Mouse (Mus musculus) embryonic facial prominence, embryonic 12.5 days (tissue): ENCODE data around the gene Kat7. TPM values are rescaled to one million over a fixed set of nuclear protein-coding genes. Genes with fewer than 3 reads are reported as not detected.
A peak's percentile ranks its signal among the peaks of the same experiment; 100 is the strongest.

Experiments
- ATAC-seq: fragments of 200-750 bp; cut with Nextera tagmentation; 2 replicates; pipeline ENCODE4 v1.8.0; 2017; ENCODE audit not compliant: insufficient number of reproducible peaks, insufficient read depth, low FRiP score, low TSS enrichment
- H3K27ac ChIP-seq: fragments of 300-500 bp; sonication (generic); 2 replicates; pipeline ENCODE4 v1.5.1; 2016; ENCODE audit warnings: mild to moderate bottlenecking
- H3K27me3 ChIP-seq: fragments of 300-500 bp; sonication (generic); 2 replicates; pipeline ENCODE4 v1.6.1; 2016; ENCODE audit warnings: mild to moderate bottlenecking, moderate library complexity
- H3K36me3 ChIP-seq: fragments of 300-500 bp; sonication (generic); 2 replicates; pipeline ENCODE4 v1.6.1; 2016; ENCODE audit warnings: mild to moderate bottlenecking
- H3K4me1 ChIP-seq: fragments of 300-500 bp; sonication (generic); 2 replicates; pipeline ENCODE4 v1.6.1; 2016
- H3K4me2 ChIP-seq: fragments of 300-500 bp; sonication (generic); replicated peaks from 2 replicates; pipeline ENCODE4 v1.6.1; 2016; ENCODE audit warnings: mild to moderate bottlenecking, moderate library complexity
- H3K4me3 ChIP-seq: fragments of 300-500 bp; sonication (generic); 2 replicates; pipeline ENCODE4 v1.5.1; 2016; ENCODE audit warnings: mild to moderate bottlenecking
- H3K9ac ChIP-seq: fragments of 300-500 bp; sonication (generic); 2 replicates; pipeline ENCODE4 v1.6.1; 2016; ENCODE audit warnings: mild to moderate bottlenecking, moderate library complexity
- H3K9me3 ChIP-seq: fragments of 300-500 bp; sonication (generic); 2 replicates; pipeline ENCODE4 v1.6.1; 2016; ENCODE audit warnings: mild to moderate bottlenecking, moderate library complexity
- WGBS: fragments of 180-500 bp; shearing (Covaris S2); methylation state at CpG from one replicate; pipeline ENCODE4 v1.1.7; 2016; 5-methylcytosine and 5-hydroxymethylcytosine counted together
- polyA plus RNA-seq: library from polyadenylated mRNA; unstranded; fragments of >200 nt; fragmentation: Nextera tagmentation; extraction: Ambion mirVana; gene quantifications from 2 replicates; pipeline ENCODE4 v1.2.1, GENCODE M21; 2016

Kat7 gene
- polyA plus RNA-seq, 1 experiment from 2014 or later, result 82.1 TPM

DNA sequence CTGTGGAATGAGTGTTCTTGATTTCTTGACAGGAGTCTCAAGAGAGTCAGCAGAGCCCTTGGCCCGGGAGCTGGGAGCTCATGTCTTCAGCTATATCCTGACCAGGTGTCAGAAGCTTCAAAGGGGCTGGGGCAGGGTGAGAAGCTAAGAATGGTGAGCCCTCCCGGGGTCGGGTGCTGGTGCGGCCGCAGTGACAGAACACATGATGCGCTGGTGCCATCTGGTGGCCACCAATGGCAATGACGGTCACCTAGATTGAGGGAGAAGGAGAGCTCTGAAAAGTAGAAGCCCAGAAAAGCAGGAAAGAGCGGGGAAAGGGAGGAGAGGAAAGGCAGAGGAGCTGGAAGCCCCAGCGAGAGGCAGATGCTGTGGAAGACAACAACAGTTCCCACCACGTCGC lies 58.8 kb downstream of the Kat7 start:
- Histone ChIP-seq H3K9me3 (no peaks in the 10 kb centered on the region), H3K4me2 (no peak overlapping the region), H3K4me1 (no peaks in the 10 kb centered on the region), H3K27ac (no peak overlapping the region), H3K9ac (no peak overlapping the region), H3K36me3 (no peaks in the 10 kb centered on the region), H3K4me3 (no peak overlapping the region), H3K27me3 (no peaks in the 10 kb centered on the region)
- no peak for ATAC-seq
- WGBS, result 4% methylated on average over 11 of the region's 11 CpGs

DNA sequence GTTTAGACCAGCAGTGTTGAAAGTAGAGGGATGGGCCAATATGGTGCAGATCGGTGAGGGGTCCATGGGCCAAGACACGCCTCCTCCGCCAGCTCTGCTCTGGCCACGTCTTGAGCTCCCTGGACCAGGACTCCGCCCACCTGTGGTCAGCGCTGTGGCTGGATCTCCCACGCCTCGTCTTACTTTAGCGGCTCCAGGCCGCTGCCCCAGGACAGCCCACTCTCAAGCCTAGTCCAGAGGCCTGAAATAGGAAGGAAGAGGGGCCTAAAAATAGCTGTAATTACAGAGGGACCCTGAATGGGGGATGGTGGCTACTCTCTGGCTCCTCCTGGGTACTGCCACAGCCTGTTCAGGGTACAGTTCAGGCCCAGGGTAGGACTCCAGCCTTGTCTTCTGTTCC lies 59.9 kb downstream of the Kat7 start:
- no peak for ATAC-seq
- Histone ChIP-seq H3K9me3 (no peaks in the 10 kb centered on the region), H3K36me3 (no peaks in the 10 kb centered on the region), H3K4me3 (no peak overlapping the region), H3K9ac (no peak overlapping the region), H3K27me3 (no peaks in the 10 kb centered on the region), H3K4me1 (no peaks in the 10 kb centered on the region), H3K4me2 (no peak overlapping the region), H3K27ac (no peak overlapping the region)
- 37% methylated on average over 10 of the region's 10 CpGs for WGBS

DNA sequence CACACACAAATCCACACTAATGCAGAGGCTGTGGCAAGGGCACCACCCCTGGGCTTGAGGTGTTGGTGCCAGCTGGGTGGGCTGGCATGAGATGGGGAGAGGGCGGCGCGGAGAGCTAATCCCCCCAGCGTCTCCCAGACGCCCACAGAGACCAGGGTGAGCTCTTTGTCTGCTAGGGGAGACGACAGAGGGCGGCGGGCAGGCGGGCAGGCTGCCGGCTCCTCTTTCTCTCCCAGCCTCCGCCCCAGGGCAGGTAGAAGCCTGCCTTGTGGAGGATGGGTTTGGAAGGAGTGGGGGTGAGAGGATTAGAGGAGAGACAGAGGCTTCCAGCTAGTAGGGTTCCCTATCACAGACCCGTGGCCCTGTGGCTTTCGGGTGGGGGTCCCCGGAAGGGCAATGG lies 63.0 kb downstream of the Kat7 start:
- WGBS, result 31% methylated on average over 14 of the region's 14 CpGs
- 0 out of 2 replicates have a peak overlapping the region, but pooled peaks have one; percentile 16 for H3K9ac ChIP-seq
- no peaks in the 10 kb centered on the region for H3K27me3 ChIP-seq
- no peaks in the 10 kb centered on the region for H3K4me1 ChIP-seq
- H3K9me3 ChIP-seq, result no peaks in the 10 kb centered on the region
- H3K4me2 ChIP-seq, result no peak overlapping the region
- no peak overlapping the region for H3K4me3 ChIP-seq
- no peak for ATAC-seq
- H3K36me3 ChIP-seq, result no peaks in the 10 kb centered on the region
- peak overlapping the region; percentile 18; the same call in 1 of the 2 replicates for H3K27ac ChIP-seq

DNA sequence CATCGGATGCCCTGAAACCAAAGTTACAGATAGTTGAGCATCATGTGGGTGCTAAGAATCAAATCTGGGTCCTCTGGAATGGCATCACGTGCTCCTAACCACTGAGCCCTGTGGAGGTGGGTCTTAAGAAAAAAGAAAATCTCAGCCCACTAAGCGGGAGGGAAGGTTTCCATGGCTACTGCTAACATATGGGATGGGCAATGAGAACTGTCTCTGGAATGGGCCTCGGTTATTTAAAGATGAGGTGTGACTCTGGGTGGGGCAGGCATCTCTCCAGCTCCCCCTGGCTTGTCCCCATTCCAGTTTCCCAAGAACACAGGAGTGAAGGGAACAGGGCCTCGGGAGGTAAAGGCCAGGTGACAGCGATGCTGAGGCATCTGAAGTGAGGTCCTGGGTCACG lies 64.6 kb downstream of the Kat7 start:
- no peaks in the 10 kb centered on the region for H3K9me3 ChIP-seq
- ATAC-seq, result no peak
- H3K4me3 ChIP-seq, result no peak overlapping the region
- H3K27me3 ChIP-seq, result no peaks in the 10 kb centered on the region
- no peak overlapping the region for H3K4me2 ChIP-seq
- 76% methylated on average over 7 of the region's 7 CpGs for whole genome bisulfite sequencing
- H3K4me1 ChIP-seq, result no peaks in the 10 kb centered on the region
- H3K36me3 ChIP-seq, result no peaks in the 10 kb centered on the region
- no peak overlapping the region for H3K27ac ChIP-seq
- no peak overlapping the region for H3K9ac ChIP-seq

DNA sequence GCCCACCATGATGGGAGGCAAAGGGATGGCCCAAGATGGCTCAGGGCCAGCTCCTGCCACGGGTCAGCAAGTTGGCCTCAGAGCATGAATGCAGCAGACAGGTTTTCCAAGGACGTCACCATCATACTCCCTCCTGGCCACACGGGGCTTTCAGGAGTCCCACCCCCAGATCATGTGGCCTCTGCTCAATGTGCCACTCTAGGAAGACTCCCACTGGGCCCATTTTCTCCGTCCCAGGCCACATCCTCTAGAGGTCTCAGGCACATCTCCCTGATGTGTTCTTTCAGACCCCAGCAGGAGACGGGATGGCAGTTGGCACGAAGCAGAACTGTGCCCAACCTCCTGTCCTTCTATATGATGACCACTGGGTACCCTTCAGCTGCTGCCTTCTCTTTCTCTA lies 67.4 kb downstream of the Kat7 start:
- WGBS, result 69% methylated on average over 6 of the region's 6 CpGs
- Histone ChIP-seq H3K4me1 (no peaks in the 10 kb centered on the region), H3K4me2 (no peak overlapping the region), H3K27me3 (no peaks in the 10 kb centered on the region), H3K4me3 (no peak overlapping the region), H3K9me3 (no peaks in the 10 kb centered on the region), H3K27ac (no peak overlapping the region), H3K36me3 (no peaks in the 10 kb centered on the region), H3K9ac (no peak overlapping the region)
- ATAC-seq, result no peak

DNA sequence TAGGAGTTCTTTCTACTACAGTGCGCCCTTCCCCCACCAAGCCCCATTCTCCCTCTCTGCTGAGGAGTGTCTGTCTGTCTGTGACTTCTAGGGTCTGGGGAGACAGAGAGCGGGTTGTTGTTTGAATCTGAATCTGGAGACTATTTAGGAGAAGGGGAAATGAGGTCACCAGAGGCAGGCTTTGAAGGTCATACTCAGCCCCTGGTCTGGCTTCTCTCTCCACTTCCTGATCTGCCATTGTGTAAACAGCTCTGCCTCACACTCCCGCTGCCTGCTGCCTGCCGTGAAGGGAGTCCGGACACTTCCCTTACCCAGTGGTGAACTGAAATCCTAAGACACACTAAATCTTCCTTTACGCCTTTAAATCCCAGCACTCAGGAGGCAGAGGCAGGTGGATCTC lies 71.6 kb downstream of the Kat7 start:
- no peak overlapping the region for H3K27ac ChIP-seq

DNA sequence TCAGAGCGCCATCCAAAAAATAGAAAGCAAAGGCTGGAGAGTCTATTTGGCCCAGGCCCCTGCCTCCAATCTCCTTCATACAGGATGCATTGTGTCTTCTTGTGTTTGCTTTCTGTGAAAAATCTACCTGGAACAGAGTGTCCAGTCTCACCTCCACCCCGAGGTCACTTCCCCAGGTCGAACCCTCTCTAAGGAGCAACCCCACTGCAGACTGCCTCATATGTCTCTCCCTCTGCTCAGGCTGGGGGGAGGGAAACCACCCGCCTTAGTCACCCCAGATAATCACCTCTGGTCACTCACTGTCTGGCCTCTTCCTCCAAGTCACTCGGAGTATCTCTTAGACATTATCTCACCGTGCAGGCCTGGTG lies 77.7 kb downstream of the Kat7 start:
- H3K4me3 ChIP-seq, result no peak overlapping the region
- peak overlapping the region; percentile 36 for H3K4me2 ChIP-seq
- WGBS, result 38% methylated on average over 6 of the region's 6 CpGs
- H3K27me3 ChIP-seq, result no peaks in the 10 kb centered on the region
- no peaks in the 10 kb centered on the region for H3K9me3 ChIP-seq
- no peak overlapping the region for H3K27ac ChIP-seq
- H3K36me3 ChIP-seq, result no peaks in the 10 kb centered on the region
- no peak for ATAC-seq
- H3K4me1 ChIP-seq, result peaks cover 8% of the 10 kb centered on the region; the same call in 1 of the 2 replicates
- no peak overlapping the region for H3K9ac ChIP-seq

More for the DNA sequence above, 71.6 kb downstream of the Kat7 start:
- Histone ChIP-seq H3K4me1 (no peaks in the 10 kb centered on the region), H3K4me3 (no peak overlapping the region), H3K27me3 (no peaks in the 10 kb centered on the region), H3K9me3 (no peaks in the 10 kb centered on the region), H3K4me2 (no peak overlapping the region), H3K9ac (no peak overlapping the region), H3K36me3 (no peaks in the 10 kb centered on the region)
- 35% methylated on average over 6 of the region's 6 CpGs for WGBS
- no peak for ATAC-seq

DNA sequence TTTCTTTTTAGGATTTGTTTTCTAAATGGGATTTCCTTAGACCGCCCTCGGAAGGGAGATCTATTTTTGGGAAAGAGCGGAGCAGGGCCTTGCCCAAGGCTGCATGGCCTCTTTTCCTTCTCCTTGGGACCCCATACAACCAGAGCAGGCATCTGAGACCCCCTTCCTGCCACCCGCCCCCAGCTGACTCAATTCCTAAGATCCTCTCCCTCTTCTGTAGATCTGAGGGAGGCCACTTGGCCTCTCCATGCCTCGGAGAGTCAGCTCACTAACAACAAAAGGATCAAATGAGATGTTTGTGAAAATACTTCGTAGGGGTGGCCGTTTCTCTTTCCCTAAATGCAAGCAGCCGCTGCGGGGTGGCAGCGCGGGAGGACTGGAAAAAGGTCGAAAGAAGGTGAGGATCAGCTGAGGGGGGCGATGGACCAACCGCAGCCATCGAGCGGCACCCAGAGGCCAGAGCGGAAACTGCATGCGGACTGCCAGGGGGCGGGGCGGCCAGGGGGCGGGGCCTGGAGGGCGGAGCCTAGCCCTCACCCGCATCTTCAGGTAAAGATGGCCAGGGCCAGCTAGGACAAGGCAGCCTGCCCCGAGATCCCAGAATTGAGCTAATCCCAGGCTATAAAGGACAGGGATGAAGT lies 78.2 kb downstream of the Kat7 start:
- no peak for ATAC-seq
- H3K9ac ChIP-seq, result no peak overlapping the region
- H3K27me3 ChIP-seq, result no peaks in the 10 kb centered on the region
- no peaks in the 10 kb centered on the region for H3K9me3 ChIP-seq
- no peaks in the 10 kb centered on the region for H3K36me3 ChIP-seq
- H3K27ac ChIP-seq, result no peak overlapping the region
- 7% methylated on average over 24 of the region's 24 CpGs for WGBS
- H3K4me3 ChIP-seq, result no peak overlapping the region
- peaks cover 8% of the 10 kb centered on the region; the same call in 1 of the 2 replicates for H3K4me1 ChIP-seq
- H3K4me2 ChIP-seq, result peak overlapping the region; percentile 36

DNA sequence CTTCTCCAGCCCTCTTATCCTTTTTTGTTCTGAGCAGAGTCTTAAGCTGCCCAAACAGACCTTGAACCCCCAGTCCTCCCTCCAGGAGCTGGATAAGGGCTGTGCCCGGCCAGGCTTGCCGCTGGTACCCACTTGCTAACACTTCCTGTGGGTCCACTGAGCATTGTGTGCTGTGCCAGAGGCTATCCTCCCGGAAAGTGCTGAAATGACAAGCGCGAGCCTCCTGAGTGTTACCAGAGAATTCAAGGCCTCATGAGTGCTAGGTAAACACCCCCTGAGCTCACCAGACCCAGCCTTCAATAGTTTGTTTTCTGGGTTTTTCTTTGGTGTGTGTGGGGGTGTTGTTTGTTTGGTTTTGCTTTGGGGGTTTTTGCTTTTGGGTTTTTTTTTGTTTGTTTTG lies 82.6 kb downstream of the Kat7 start:
- no peak overlapping the region for H3K4me2 ChIP-seq
- H3K9ac ChIP-seq, result no peak overlapping the region
- no peaks in the 10 kb centered on the region for H3K36me3 ChIP-seq
- H3K9me3 ChIP-seq, result no peaks in the 10 kb centered on the region
- WGBS, result 33% methylated on average over 5 of the region's 5 CpGs
- peaks cover 34% of the 10 kb centered on the region for H3K27me3 ChIP-seq
- ATAC-seq, result no peak
- H3K4me1 ChIP-seq, result peaks cover 42% of the 10 kb centered on the region
- 0 out of 2 replicates have a peak overlapping the region, but pooled peaks have one; percentile 17 for H3K27ac ChIP-seq
- H3K4me3 ChIP-seq, result no peak overlapping the region

DNA sequence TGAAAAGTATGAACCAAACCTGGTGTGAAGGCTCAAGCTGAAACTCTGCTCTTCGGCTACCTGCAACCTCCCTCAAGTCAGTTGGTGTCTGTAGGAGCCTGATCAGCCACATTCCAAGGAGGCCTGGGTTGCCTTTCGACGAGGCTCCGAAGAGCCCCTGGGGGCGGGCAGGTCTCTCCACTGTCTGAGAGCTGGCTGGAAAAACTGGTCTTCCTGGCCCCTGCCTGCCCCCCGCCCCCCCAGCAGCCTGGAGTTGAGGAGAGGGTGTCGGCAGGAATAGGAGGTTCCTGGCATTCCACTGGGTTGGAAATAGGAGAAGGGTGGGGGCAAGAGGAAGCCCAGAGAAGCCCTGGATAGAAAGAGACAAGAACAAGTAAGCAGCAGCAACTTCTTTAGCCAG lies 84.6 kb downstream of the Kat7 start:
- Histone ChIP-seq H3K27me3 (peaks cover 34% of the 10 kb centered on the region), H3K36me3 (no peaks in the 10 kb centered on the region), H3K9me3 (no peaks in the 10 kb centered on the region), H3K4me1 (peaks cover 34% of the 10 kb centered on the region), H3K4me2 (peak overlapping the region; percentile 65), H3K4me3 (no peak overlapping the region), H3K9ac (no peak overlapping the region), H3K27ac (peak overlapping the region; percentile 63)
- 8% methylated on average over 7 of the region's 7 CpGs for WGBS
- 0 out of 2 replicates have a peak, but pooled peaks have one; percentile 58 for ATAC-seq
